Mouse (Mus musculus): Measurements from ENCODE around the gene Rnf167.
A peak's percentile ranks its signal among the peaks of the same experiment; 100 is the strongest.

Rnf167 gene

DNA sequence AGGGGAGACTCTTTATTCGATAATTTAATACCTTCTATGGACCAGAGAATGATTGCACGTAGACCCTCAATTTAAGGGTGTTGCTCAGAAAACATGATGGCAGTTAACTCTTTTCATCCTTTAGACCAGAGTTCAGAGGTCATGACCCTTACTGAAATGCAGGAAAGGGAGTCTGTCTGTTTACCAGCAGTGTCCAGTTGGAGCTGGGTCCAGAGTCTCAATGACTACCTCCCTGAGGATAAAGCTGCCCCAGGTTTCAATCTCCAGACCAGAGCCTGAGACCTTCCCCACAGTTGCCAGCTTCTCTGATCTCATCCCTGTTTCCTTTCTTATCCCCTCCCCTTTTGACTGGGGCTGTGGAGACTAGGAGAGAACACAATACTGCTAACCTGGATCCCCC, 31.5 kb downstream of the Rnf167 start:
- no peak for DNase-seq

DNA sequence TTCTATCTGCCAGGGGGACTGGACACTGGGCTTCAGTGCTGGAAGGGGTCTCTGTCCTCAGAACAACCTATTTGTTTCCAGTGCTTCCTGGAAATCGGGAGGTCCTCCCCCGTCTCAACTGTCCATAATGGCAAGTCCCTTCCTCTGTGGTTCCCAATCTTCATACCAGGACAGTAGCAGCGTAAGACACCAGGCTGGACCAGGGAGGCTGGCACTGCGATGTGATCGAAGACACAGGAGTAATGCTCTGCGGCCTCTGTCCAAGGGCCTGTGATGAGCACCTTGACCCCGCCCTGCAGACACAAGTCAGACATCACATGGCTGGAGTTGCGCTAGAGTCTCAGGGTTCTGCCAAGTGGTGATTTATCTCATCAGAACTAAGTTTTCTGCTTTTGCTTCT, 32.3 kb downstream of the Rnf167 start:
- DNase-seq, result no peak

DNA sequence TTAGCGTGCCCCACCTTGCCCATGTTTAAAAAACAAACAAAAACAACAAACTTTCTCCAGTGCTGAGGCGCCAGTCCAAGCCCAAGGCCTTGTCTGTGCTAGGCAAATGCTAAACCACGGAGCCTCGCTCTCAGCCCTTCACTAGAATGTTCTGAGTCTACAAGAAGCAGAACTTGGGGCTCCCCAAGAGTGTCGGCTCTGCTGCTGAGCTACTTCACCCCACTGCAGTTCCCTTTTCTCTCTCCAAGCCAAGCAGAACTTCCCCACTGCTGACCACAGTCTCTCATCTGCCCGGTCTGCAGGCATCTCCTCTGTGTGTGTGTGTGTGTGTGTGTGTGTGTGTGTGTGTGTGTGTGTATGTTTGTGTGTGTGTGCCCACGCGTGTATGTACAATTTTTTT, 32.9 kb downstream of the Rnf167 start:
- no peak for DNase-seq

DNA sequence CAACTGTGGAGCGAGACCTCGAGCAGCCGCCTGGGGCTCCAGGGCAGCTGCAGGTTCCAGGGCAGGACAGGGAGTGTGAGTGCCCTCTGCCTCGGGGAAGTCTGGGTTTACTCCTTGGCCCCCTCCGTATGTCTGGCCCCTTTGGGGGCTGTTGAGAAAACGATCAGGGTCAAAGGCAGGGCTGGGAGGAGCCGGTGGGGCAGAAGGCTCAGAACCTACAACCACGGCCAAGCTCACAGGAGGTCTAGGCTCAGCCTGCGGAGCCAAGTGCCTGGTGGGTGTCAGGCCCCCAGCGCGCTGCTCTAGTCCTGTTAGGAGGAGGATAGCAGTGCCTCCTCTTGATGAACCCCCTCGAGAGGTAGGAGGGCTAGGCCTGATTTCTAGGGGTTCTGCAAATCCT, 34.1 kb downstream of the Rnf167 start:
- no peak for DNase-seq

DNA sequence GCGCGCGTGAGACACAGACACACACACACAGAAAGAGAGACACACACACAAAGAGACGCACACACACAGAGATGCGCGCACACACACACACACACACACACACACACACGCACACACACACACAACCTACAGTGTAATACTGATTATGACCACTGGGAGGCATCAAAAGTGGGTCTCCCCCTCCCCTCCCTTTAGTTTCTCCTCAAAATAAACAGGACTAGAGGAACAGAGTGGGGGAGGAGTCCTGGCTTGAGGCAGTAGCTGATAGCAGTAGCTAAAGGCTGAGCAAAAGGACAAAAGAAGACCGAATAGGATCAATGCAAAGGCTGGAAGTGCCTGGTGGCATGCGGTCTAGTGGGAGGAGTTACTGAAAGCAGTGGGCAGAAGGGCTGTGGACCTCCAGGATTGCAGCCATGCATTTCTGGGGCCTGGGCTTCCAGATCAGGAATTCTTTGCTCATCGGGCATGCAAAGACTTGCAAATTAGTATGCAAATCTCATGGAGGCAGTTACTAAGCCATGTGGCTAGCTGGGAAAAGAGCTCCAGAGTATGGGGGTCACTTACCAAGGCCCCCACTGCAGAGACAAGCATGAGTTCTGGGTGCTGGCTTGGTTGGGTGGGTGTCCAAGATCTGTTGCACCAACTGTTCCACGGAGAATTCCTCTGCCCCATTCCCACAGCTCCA, 35.0 kb downstream of the Rnf167 start:
- no peak for DNase-seq

DNA sequence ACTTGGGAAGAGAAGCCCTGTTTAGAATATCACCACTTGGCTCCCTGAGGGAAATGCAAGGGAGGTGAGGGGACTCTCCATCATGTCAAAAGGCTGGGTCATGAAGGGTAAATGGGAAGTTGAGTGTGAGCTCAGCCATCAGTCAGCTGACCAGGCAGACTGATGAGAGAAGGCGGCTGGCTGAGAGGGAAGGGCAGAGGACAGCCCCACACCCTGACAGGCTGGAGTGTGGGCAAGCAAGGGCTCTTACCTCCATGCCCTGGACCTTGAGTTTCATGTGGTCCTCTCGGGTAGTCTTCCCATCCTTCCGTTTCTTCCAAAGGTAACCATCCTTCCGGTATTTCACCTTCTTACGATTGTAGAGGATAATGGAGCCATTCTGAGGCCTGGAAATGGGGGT, 36.6 kb downstream of the Rnf167 start:
- no peak for DNase-seq

DNA sequence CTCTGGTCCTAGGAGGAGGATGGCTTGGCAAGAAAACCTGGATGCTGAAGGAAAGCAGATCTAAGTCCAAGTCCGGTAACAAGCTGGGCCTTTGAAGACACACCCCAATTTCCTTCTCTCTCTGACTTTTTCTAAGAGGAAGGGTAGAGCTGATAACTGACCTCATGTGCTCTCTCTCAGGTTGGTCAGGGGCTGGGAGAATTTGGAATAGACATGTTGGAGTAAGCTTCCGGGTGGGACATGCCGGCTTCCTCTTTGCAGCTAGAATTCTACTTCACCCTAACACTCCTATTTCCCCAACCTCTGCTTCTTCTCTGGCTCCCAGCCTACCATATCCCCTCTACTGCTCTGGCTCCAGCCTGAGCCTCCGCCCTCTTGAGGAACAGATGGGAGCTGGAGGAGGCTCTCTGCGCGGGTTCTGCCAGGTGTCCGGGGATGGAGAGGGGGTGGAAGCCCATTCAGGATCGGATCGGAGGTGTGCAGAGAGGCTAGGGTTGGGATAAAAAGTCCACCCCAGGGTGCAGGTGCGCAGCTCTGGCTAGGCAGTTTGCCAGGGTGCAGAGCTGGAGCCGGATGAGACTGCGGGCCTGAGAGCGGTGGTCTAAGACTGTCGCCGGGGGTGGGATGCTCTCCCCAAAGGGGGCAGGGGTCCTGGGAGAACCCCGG, 40.0 kb downstream of the Rnf167 start:
- peak; percentile 61 to 66 for DNase-seq

DNA sequence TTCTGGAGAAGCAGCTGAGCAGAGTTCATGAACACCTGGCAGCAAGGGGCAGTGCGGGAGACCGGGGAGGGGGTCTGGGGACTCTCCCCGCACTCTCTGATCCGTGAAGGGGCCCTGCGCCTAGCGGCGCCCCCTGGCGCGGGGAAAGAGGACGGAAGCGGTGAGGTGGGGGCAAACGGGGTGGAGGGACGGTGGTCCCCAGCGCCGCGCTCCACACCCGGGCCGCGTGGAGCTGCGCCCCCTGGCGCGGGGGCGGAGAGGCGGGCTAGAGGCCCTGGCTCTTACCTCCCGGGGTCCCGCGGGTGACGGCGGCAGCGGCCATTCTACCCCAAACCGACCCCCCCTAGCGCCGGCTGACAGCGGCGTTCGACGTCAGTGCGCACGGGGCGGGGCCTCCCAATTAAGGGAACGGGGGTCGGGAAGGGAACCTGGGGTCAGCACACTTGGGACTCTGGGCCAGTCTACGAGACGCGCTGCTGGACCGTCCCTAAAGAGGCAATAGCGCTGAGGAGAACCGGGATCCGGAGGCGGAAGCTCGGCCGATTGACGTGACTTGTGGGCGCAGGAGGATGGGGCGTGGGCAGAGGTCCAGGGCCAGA, 40.7 kb downstream of the Rnf167 start, which contains the start of gene Camta2:
Gene Camta2, minus strand, starts transcription at position 505 of the 599 bp plus-strand sequence.
- peak; percentile 87 to 90 for DNase-seq

DNA sequence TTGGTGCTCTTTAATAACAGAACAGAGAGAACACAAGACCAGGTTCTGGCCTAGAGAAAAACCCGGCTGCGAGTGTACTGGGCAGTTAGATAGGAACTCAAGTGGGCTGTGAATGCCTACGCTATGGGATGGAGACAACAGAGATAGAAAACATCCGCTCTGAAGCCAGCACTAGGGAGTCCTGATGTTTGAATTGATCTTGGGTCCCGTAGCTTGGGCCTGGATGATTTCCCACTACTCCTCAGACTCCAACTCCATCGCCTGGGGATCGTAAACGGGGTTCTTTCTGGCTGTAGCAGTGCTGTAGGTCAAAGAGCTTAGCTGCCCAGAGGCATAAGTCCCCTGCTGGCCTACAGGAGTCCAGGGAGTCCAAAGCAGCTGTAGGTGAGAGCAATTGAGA, 41.3 kb downstream of the Rnf167 start:
- no peak for DNase-seq

DNA sequence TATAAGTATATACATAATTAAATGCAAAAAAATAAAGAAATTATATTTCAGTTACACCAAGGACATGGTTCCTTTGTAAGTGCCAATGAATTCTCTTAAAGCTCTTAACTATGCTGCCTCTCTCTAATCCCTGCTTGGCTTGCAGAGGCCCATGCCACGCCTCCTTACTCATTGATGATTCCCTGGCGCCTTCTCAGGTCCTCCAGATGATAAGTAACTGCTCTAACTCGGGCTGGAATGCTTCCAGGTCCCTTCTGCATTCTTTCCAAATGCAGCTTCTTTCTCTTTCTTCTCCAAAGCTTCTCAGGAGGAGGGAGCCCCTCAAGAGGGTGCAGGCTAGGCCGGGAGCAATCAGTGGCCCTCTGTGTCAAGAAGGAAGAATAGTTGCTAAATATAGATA, 42.5 kb downstream of the Rnf167 start:
- no peak for DNase-seq

DNA sequence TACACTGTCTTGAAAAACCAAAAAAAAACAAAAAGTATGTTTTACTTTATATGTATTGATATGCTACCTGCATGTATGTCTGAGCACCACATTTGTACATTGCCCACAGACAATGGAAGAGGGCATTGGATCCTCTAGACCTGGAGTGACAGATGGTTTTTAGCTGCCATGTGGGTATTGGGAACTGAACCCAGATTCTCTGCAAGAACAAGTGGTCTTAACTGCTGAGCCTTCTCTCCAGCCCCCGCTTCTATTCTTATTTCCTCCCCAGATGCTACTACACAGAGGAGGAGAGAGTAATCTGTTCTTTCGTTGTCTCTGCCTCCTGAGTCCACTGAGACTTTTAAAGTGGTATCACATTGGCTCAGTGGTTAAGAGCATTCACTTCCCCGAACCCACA, 46.5 kb downstream of the Rnf167 start:
- no peak for DNase-seq

DNA sequence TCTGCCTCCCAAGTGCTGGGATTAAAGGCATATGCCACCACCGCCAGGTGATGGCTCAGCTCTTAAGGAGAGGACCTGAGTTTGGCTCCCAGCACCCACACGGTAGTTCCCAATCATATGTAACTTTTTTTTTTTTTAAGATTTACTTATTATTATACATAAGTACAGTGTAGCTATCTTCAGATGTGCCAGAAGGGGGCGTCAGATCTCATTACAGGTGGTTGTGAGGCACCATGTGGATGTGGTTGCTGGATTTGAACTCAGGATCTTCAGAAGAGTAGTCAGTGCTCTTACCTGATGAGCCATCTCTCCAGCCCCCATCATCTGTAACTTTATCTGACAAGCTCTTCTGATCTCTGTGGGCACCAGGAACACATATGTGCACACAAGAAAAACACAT, 50.3 kb downstream of the Rnf167 start:
- DNase-seq, result no peak

DNA sequence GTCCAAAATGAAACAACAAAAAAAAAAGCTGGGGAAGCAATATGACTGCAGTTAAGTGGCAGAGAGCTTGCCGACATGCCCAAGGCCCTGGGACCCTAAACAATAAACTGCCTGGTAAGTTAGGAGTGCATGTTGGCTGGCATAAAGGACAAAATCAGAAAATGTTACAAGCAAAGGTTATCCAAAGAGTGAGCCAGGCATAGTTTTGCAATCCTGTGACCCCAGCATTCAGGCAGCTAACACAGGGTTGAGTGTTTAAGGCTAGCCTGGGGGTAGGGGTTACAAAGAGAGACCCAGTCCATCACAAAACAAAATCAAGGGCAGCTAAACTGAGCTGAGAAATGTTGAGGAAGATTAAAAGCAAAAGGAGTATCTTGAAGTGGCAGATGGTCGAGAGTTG, 52.0 kb downstream of the Rnf167 start:
- no peak for DNase-seq

DNA sequence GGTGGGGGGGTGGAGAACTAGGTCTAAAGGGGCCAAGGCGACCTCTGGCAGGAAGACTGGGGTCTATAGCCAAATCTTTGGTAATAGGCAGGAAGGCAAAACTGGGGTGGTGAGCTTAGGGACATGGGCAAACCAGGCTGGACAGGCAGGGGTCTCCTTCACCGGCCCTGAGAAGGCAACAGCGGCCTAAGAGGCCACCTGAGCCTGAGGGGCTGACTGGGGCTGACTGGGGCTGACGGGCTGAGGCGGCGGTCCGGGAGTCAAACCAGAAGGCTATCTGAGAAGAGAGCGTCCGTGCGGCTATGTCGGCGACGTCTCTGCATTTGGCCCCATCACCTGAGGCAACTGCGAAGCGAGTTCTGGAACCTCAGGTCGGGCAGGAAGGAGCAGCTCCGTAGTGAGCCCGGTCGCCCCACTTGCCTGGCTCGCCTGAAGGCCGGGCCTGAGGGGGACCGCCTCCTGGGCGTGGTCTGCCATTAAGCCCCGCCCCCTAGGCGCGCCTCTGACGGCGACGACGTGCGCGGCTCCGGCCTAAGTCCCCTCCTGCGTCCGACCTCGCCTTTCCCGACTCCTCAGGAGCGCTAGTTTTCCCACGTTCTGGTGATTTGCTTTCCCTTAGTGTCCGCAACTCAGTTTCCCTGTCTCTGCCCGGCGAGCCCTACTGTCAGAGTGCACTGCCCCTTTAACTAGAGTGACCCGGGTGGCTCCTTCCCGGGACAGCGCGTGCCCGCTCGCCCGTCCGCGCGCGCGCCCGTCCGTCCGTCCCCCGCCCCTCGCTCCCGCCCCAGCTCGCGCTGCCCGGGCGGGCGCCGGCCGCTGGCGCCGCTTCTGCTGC, 52.9 kb downstream of the Rnf167 start, which contains the start of the genes Inca1 and Kif1c:
Gene Inca1, minus strand, starts transcription at position 434 of the 835 bp plus-strand sequence.
Gene Kif1c, plus strand, starts transcription at position 827 of the 835 bp plus-strand sequence.
- DNase-seq, result peak; percentile 96 to 97

DNA sequence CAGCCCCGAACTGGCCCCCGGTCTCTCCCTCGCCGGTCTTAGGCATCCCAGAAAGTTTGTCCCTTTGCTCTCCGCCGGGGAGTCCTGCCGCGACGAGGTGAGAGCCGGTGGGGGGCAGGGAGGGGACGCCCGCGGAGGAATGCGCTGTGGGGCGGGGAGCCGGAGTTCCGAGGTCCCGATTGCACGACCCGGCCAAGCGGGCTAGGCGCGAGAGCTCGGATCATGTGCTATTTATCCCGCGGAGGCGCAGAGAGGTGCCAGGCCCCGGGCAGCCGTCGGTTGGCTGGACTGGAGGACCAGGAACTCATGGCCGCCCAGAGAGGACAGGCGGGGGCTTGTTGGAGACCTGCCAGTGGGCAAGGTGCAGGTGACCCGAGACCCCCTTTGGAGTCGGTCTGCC, 53.6 kb downstream of the Rnf167 start:
- DNase-seq, result peak; percentile 62 to 63
